Mouse (Mus musculus): ENCODE measurements at regions not wholly inside any gene's neighbourhood (a gene's known extent, or its start where the extent isn't known, plus 50 kb on each side); places are given as distances from the start of the nearest gene placed in this dataset.

DNA sequence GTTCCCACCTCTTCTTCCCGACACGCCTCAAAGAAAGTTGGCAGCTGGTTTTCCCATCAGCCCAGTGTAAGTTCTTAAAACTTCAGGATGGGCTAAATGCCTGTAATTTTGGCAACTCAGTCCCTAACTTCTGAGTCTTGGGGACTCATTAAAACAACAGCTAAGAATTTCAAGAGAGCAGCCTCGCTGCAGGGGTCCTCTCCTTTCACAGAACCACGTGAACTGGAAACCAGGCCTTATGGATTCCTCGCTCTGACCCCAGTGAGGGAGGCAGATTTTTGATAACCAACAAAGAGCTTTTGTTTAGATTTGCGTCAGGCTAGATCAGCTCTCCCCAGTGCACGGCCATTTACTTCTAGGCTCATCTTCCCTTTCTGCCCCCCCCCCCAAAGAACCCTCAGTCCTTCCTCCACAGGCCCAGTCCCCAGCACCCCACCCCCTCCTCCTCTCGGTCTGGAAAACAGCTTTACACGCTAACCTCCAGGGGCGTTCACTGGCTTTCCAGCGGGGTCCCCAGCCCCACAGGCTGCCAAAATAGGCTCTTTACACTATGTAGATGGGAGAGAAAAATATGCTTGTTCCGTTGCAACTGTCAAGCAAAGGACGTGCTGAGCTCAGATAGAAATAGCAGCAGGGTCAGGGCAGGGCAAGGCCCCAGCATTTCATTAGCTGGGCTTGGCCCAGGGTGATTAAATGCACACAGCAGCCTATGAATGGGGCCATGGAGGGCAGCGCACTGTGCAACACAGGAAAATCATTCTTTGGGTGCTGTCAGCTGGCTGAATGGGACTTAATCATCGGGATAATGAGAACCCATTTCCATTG, 233.5 kb downstream of the Zfp36l1 start:
- peak; percentile 63; the same call in 1 of the 2 replicates for ATAC-seq (ENCODE audit: insufficient number of reproducible peaks, low FRiP score, low TSS enrichment, low read depth)
- Histone ChIP-seq H3K4me3 (no peak overlapping the region), H3K9ac (no peak overlapping the region), H3K36me3 (no peaks in the 10 kb centered on the region), H3K9me3 (no peaks in the 10 kb centered on the region), H3K27ac (peak overlapping the region; percentile 83), H3K27me3 (no peaks in the 10 kb centered on the region), H3K4me2 (no peak overlapping the region), H3K4me1 (peaks cover 33% of the 10 kb centered on the region)
- 19% methylated on average over 15 of the region's 15 CpGs for whole genome bisulfite sequencing

DNA sequence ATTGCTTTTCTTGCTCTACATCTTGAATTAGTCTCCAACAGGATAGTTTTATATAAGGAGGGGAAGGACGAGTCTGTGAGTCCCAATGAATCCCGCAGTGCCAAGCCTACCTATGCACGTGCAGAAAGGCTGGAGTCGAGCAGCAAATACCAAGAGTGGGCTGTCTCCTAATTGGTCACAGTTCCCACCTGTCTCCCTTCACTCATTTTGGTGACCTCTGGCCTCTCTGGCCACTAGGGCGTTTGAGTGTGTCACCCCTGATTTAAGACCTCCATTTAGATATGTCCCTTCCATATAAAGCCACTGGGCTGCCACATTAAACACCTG, 234.1 kb downstream of the Zfp36l1 start:
- ATAC-seq (ENCODE audit: insufficient number of reproducible peaks, low FRiP score, low TSS enrichment, low read depth) = no peak
- Histone ChIP-seq H3K36me3 (no peaks in the 10 kb centered on the region), H3K4me1 (peaks cover 33% of the 10 kb centered on the region), H3K9me3 (no peaks in the 10 kb centered on the region), H3K4me2 (no peak overlapping the region), H3K27me3 (no peaks in the 10 kb centered on the region), H3K4me3 (no peak overlapping the region), H3K9ac (no peak overlapping the region), H3K27ac (peak overlapping the region; percentile 83)
- WGBS = 34% methylated on average over 5 of the region's 5 CpGs

DNA sequence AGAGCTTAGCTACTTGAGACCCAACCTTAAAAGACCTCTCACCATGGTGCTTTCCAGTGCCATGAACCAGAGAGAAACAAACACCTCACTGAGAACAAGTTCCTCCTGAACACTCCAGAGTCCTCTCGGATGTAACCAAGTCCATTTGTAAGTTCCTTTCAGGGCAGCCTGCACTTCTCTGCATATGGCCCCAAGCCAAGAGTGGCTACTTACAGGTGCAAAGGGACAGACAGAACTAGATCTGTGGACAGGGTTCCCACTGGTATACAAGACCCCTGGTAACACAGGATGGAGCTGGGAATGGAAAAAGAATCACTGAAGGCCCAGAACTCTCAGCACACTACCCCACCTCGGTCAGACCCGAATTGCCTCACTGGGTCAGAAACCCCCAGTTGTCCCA, 234.7 kb downstream of the Zfp36l1 start:
- H3K36me3 ChIP-seq = no peaks in the 10 kb centered on the region
- H3K4me2 ChIP-seq = no peak overlapping the region
- H3K4me3 ChIP-seq = no peak overlapping the region
- ATAC-seq (ENCODE audit: insufficient number of reproducible peaks, low FRiP score, low TSS enrichment, low read depth) = no peak
- H3K27me3 ChIP-seq = no peaks in the 10 kb centered on the region
- no peaks in the 10 kb centered on the region for H3K9me3 ChIP-seq
- H3K9ac ChIP-seq = no peak overlapping the region
- H3K27ac ChIP-seq = peak overlapping the region; percentile 83; the same call in 1 of the 2 replicates
- 79% methylated on average over 3 of the region's 3 CpGs for WGBS
- peaks cover 33% of the 10 kb centered on the region for H3K4me1 ChIP-seq

DNA sequence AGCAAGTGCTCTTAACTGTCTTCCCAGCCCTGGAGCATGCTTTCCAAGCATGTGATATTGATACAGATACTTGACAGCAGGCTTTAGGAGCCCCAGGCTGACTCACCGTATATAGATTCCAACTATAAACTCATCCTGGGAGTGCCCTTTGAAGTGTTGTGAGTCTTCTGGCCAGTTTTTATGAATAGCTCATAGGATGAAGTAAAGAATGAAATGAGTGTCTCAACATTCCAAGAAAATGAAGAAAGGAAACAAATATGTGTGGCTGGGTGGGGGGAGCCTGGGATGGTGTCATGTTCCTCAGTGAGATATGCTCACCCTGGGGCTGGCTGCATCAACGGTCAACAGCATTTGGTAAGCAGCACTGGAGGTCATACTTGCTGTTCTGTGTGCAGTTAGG, 238.5 kb downstream of the Zfp36l1 start:
- no peak for ATAC-seq (ENCODE audit: insufficient number of reproducible peaks, low FRiP score, low TSS enrichment, low read depth)
- Histone ChIP-seq H3K27me3 (no peaks in the 10 kb centered on the region), H3K36me3 (no peaks in the 10 kb centered on the region), H3K4me3 (no peak overlapping the region), H3K4me1 (peaks cover 11% of the 10 kb centered on the region), H3K9ac (no peak overlapping the region), H3K4me2 (no peak overlapping the region), H3K9me3 (no peaks in the 10 kb centered on the region), H3K27ac (0 out of 2 replicates have a peak overlapping the region, but pooled peaks have one; percentile 1)
- 24% methylated on average over 2 of the region's 2 CpGs for WGBS

DNA sequence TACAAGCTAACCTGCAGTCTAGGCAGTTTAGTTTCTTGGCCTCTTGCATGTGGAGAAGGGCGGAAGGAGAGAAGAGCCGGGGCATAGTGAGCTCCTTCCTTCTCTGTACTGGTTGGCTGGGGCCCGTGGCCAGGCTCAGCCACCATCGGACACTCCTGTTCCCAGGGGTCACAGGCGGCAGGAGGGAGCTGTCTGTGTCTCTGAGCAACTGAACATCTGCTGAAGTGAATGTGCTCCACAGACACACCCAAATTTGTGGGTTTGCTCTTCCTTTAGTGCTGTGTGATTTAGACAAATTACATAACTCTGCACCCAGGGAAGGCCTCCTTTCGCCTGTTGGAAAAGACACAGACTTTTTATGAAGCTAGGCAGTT, 247.6 kb downstream of the Zfp36l1 start:
- Histone ChIP-seq H3K36me3 (no peaks in the 10 kb centered on the region), H3K4me3 (no peak overlapping the region), H3K4me2 (no peak overlapping the region), H3K27ac (peak overlapping the region; percentile 75), H3K27me3 (no peaks in the 10 kb centered on the region), H3K9me3 (no peaks in the 10 kb centered on the region), H3K4me1 (peaks cover 22% of the 10 kb centered on the region), H3K9ac (no peak overlapping the region)
- ATAC-seq (ENCODE audit: insufficient number of reproducible peaks, low FRiP score, low TSS enrichment, low read depth) = no peak
- WGBS = 43% methylated on average over 6 of the region's 6 CpGs

DNA sequence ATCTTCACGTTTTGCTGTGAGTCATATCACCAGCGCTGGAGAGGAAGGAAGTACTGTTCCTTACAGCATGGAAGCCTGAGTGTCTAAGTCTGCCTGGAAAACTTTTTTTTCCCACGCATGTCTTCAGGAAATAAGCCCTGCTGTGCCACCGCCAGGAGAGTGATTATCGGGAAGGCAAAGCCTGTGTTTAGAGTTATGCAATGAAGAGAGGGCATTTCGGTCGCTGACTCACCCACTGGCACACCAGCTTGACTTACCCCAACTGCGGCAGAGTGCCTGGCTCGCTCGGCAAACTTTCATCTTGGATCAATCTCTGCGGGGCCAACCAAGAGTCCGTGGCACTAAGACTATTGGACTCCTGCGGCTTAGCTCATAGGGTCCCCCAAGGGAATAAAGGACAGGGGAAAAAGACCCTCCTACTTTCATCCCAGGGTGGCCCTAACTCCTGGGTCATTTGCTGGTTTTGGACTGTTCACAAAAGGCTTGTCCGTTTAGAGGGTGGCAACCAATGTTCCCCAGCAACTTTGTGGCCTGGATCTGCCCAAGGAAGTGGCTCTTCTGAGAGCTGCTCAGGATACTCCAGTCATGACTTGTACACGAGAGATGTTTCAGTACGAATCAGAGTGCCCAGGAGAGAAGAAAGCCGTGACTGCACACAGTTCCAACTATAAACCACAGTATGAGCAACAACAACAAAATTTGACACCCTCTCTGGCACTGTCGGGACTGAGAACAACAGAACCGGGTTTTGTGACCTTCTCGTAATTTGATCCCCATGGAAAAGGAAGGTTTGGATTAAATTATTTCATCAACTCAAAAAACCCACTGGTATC, 248.3 kb downstream of the Zfp36l1 start:
- Histone ChIP-seq H3K9ac (no peak overlapping the region), H3K27ac (peak overlapping the region; percentile 75), H3K4me2 (no peak overlapping the region), H3K4me3 (no peak overlapping the region), H3K4me1 (peaks cover 28% of the 10 kb centered on the region), H3K36me3 (no peaks in the 10 kb centered on the region), H3K9me3 (no peaks in the 10 kb centered on the region), H3K27me3 (no peaks in the 10 kb centered on the region)
- 54% methylated on average over 20 of the region's 20 CpGs for WGBS
- no peak for ATAC-seq (ENCODE audit: insufficient number of reproducible peaks, low FRiP score, low TSS enrichment, low read depth)
